Mouse (Mus musculus) naive thymus-derived CD4-positive, alpha-beta T cell, adult 2 months (primary cell): ENCODE data around the gene Zfp273.
A peak's percentile ranks its signal among the peaks of the same experiment; 100 is the strongest.
"Not testable (repeated sequence)": the region's sequence is repeated elsewhere in the genome, so short reads cannot be mapped to it uniquely, and the experiment has no call there.

Source experiments
- DNase-seq: peaks from one replicate; pipeline ENCODE4 v3.0.0-alpha.2; 2011; ENCODE audit warnings: low read depth

Zfp273 gene

GRCm38 (mm10) chr13:67813710-67814660 lies at the start of gene Zfp273:
Zfp273 (plus strand) TSS chr13:67813740.
- DNase-seq: peak; percentile 85

DNA sequence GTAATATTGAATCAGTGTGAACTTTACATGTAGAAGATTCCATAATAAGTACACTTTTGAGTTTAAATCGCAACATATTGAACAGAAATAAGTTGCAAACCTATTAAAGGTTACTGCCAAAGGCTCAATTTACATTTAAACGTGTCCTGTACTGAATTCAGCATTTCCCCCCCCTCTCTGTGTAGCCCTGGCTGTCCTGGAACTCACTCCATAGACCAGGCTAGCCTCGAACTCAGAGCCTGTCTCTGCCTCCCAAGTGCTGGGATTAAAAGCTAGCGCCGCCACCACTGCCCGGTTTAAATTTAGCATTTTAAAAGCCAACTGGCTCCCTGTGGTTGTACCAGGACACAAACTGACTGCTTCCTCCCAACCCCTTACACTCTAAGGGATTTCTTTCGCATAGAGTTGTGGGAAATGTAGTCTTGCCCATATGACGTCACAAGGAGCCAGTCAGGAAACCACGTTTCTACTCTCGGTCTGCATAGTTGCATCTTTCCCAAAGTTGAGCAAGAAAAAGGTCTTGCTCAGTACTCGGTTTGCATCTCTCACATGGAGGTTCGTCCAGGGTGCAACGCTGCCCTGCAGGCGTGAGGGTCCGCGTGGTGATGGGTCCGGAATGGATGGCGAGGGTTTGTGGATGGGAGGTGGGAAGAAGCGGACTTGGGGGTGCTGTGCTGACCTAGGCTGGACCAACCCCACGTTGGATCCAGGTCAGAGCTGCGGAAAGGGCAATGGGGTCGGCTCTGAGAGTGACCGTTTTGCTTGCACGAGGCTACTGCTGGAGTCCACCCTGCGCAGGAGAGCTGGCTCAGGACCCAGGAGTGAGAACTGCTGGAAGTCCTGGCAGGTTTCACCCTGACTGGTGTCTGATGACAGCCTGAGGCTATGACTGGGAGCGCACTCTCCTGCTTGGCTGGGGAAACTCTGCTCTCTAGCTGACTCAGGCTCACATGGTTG lies 34.0 kb upstream of the Zfp273 start, which contains the start of gene Zfp493:
TSS of gene Zfp493 (plus strand) at position 429 of the 957 bp plus-strand sequence.
- DNase-seq: peak; percentile 78

DNA sequence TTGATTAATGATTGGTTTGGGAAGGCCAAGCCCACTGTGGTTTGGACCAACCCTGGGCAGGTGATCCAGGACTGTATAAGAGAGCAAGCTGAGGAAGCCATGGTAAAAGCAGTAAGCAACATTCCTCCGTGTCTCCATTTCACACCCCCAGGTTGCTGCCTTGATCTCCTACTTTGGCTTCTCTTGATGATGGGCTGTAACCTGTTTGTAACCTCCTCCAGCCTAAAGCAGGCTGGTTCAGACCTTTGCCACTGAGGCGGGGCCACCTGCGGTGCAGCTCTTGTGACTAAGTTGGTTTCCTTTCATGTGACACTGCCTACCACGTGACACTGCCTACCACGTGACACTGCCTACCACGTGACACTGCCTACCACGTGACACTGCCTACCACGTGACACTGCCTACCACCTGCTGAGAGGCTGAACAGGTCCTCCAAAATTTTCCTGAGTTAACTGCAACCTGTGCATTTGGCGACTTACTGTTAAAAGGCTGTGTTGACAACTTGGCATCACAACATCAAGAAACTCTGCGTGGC lies 21.6 kb upstream of the Zfp273 start:
- no peak for DNase-seq

GRCm38 (mm10) chr13:67798618-67799017 lies 14.9 kb upstream of the Zfp273 start:
- DNase-seq: no peak

- DNase-seq: not testable (repeated sequence)
These were observed 14.4 kb upstream of the Zfp273 start for GRCm38 (mm10) chr13:67799151-67799550.

GRCm38 (mm10) chr13:67811651-67812210 lies 1.8 kb upstream of the Zfp273 start:
- DNase-seq: no peak

DNA sequence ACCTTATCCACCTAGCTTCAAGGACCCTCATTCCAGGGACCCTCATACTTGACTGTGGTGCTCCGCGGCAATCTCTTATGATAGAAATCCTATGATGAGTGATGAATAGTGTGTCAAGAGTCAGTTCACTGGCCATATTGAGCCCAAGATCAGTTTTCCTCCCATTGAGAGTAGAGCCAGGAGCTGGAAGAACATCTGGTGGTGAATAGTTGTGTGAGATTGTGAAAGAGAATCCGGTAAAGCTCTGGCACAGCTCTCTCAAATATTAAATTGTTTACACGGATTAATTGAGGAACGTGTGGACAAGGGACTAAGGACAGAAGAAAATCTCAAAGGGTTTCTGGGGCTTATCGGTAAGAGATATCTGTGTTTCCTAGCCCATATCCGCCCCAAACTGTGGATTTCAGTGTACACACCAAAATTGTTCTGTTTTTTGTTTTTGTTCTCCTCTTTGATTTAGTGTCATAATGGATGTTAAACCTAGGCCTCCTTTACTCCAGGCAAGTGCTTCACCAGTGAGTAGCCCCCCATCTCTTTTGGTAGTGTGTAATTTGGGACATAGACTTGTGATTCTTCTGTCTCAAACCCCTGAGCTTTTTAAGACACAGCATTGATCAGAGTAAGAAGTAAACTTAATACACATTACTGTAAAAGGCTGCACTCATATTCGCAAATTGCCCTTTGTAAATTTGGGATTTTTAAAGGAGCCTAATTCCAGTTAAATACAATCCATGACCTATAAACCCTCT lies 405 bp upstream of the Zfp273 start:
- DNase-seq: no peak

GRCm38 (mm10) chr13:67818636-67819035 lies 5.1 kb downstream of the Zfp273 start:
- no peak for DNase-seq

- peak; percentile 68 for DNase-seq
These were observed 17.4 kb downstream of the Zfp273 start, which contains the start of gene Gm10037 for GRCm38 (mm10) chr13:67830911-67831336. Gm10037 (plus strand) TSS chr13:67831106.

DNA sequence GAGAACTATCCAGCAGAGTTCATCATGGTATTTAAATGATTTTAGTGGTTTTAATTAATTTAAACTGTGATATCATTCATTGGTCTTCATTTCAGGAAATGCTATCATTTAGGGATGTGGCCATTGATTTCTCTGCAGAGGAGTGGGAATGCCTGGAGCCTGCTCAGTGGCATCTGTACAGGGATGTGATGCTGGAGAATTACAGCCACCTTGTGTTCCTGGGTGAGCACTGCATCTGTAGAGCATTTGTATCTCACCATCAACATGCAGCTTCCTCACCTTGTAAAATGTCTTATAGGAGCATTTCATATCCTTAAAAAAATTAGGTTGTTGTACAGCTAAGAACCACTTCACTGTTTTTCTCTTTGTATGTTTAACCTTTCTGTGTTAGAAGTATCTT lies 19.6 kb downstream of the Zfp273 start:
- DNase-seq: not testable (repeated sequence)

- no peak for DNase-seq
These were observed 30.2 kb downstream of the Zfp273 start for GRCm38 (mm10) chr13:67843775-67844118.

DNA sequence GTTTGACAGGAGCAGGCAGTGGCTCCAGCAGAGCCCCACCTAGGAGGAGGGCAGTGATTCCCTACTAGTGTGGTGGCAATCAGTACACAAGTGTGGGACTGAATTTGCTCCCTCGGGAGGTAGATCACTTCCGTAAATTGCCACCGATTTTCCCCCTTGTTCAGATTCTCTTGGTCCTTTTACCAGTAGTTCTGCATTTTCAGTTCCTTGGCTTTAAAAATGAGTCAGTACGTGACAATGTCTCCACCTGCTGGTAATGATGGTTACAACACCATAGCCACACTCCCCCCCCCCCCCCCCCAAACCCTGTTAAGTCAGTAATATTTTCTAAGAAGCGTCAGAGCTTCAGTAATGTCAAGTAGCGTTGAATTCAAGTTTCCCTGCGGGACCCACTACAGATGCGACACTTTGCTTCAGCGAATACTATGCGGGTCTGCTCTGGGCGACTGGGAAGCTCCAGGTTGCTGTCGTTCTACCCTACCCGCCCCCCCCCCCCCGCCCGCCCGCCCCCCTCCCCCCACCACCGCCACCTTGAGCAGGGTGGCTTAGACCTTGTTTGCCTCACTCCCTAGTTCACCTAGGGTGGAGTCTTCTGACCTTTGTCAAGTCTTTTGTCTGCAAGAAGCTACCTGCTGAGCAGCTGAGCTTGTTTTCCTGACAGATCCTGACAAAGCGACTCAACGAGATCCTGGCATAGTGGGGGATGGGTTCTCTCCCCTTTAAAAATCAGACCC lies 30.7 kb downstream of the Zfp273 start:
- peak; percentile 83 for DNase-seq

- DNase-seq: no peak
These were observed 31.3 kb downstream of the Zfp273 start for GRCm38 (mm10) chr13:67844853-67845194.

- no peak for DNase-seq
These were observed 36.8 kb downstream of the Zfp273 start for GRCm38 (mm10) chr13:67850361-67850760.

- DNase-seq: no peak
These were observed 39.6 kb downstream of the Zfp273 start for GRCm38 (mm10) chr13:67853130-67853529.

DNA sequence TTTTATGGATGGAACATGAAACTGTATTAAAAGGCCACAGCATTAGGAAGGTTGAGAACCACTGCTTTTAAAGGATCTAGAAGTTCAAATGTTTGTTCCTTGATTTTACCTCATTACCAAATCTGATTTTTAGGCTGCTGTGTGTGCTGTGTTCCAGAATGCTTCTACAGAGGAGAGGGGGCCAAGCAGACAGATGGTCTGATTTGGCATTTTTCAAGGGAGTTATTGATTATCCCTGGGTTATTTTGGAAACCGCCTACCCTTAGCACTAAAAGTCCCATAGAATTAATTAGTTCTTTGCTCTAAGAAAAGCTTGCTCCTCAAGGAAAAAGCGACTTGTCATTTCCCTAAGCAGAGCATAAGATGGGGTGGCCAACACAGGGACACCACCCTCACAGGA lies 40.4 kb downstream of the Zfp273 start:
- no peak for DNase-seq

DNA sequence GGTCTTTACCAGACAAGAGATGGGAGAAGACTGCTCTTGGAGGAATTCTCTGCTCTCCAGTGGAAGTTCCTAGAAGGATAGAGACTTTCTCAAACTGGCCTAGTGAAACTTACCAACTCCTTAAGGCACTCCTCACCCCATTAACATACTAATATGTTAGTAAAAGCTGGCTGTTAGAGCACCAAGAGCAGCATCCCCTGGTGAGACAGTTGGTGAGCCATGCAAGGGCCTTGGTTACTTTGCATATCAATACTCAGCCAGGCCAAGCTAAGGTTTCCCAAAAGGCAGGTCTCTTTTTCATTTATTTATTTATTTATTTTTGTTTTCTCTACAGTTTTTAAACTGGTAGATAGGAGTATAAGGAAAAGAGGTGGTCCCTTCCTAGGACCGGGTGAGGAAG lies 43.8 kb downstream of the Zfp273 start:
- no peak for DNase-seq

DNA sequence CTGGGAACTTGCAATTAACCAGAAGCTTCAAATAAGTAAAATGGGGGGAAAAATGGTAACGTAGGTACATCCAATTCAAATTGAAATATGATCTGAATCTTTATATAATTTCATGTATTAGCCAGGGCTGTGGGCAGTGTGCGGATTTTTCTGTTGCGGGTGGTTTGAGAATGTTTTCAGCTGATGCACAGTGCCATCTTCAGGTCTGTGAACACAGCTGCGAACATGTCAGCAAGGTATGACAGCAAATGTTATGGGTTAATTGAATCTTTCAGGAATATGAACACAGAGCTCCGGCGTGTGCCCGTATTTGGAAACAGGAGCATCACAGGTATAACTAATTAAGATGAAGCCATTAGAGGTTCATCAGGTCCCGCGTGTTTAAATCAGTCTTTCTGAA lies 49.0 kb downstream of the Zfp273 start:
- no peak for DNase-seq

- DNase-seq: no peak
These were observed 49.5 kb downstream of the Zfp273 start, which contains the start of gene BC048507 for GRCm38 (mm10) chr13:67863026-67863425. BC048507 (plus strand) TSS chr13:67863326.

DNA sequence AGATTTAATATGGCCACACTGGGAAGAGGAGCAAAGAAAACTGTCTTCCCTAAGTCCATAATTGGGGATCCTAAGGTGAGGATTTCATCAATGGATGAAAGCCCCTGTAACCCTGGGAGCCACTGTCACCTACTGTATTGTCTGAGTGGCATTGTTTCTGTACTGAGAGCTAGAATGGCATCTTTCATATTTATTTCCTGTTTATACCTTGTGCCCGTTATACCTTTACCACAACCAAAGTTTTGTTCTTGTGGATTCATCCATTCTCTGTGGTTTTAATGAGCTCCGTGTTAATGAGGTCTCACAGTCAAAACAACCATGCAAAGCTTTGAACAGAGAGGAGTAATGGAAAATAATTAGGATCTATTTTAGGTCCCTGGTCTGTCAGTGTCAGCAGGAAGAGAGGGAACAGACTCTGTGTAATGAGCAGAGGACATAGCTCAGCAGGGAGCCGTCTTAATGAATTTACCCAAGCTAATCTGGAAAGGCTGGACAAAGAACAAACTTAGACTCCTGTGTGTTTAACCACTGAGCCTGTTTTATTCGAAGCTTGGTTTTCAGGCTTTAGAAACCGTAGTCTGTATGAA lies 51.3 kb downstream of the Zfp273 start:
- DNase-seq: no peak
